Mouse (Mus musculus): Measurements from ENCODE around the gene Spon1.

Spon1 gene

DNA sequence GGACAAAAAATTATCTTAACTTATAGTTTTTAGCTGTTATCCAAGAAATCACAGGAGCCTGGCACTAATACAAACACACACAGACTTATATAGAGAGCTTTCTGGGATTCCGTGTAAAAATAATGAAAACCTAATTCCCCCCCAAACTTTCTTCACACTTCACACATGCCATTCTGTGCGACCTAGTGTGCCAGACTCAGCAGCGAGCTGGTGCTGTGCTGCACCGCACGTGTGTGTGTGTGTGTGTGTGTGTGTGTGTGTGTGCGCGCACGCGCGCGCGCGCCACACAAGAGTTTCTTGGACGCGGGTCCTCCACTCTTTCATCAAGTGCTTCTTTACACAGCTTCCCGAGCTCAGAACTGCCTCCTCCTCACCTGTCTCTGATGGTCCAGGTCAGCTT, 292.4 kb downstream of the Spon1 start:
- DNase-seq (ENCODE audit: low read depth, low spot score) = no peak

DNA sequence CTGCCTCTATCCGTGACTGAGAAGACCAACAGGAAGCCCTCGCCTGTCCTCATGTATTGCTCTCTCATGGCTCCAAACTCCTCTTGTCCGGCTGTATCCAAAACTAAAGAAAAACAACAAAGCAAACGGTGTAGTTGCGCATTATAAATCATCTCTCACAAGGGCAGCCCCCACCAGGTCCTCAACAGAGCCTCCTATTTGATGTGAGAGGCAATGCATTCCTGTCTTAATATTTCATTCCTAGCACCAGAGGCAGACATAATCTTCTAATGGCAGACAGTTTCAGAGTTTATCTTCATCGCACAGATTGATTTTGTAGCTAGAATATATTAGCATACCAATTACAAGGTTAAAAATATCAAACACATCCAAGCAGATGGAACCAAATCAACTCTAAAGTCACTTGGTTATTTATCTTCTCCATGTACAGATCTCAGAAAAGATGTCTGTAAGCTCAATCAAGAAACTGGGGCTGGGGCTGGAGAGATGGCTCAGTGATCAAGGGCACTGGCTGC, 293.2 kb downstream of the Spon1 start:
- no peak for DNase-seq (ENCODE audit: low read depth, low spot score)

DNA sequence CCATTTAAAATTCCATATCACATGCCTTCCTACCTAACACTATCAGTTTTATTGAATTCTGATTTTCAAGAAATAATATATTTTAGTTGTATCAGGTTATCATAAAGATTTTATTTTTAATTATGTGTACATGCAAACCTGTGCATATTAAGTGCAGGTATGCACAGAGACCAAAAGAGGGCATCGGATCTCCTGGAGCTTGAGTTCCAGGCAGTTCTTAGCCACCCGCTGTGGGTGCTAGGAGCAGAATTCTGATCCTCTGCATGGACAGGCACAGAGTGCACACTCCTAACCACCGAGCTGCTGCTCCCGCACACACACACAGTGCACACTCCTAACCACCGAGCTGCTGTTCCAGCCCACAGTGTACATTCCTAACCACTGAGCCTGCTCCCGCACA, 294.6 kb downstream of the Spon1 start:
- DNase-seq (ENCODE audit: low read depth, low spot score) = no peak

DNA sequence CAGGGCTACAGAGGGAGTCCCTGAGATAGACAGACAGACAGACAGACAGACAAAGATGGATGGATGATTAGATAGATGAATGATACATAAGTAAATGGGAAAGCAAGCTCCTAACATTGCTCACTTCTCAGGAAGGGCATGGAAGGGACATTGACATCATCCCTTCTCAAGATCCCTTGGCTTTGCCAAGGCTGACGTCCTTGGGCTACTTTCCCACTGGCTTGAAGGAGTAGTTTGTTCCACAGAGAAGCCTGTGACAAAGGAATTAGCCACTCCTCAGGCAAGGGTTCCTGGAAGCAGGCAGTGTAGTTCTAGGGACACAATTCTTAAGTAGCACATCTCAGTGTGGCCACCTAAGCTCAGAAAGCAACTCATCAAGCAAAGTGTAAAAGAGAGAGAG, 296.7 kb downstream of the Spon1 start:
- DNase-seq (ENCODE audit: low read depth, low spot score) = no peak

DNA sequence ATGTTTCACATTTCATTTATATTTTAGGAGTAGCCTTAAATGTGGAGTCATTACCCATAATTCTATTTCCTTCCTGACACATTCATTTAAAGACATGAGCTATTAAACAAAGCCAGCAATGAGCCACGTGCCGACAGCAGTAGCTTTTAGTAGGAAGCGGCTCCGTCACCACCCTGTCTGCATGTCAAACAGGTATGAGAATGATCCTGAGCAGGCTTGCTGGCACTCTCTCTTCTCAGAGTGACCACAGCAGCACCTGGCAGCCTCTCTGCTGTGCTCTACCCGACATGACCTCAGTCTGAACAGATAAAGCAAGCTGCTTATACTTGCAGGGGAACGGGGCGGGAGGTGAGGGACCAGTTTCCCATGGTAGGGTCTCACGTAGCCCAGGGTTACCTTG, 297.7 kb downstream of the Spon1 start:
- no peak for DNase-seq (ENCODE audit: low read depth, low spot score)

DNA sequence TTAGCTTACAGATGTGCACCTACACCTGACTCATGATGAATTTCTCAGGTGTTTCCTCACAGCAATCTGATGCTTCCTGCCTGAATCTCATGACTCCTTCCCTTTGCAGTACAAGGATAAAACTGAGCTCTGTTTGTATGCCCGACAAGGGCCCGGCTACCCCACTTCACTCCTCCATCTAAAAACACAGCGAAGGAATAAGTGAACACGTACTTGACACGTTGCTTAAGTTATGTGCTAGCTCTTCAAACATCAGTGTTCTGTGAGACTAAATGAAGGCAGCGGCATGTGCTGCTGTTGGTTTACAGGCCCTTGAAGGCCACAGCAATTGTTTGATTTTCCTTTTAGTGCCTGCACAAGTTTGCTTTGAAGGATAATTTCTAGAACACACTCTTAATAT, 298.2 kb downstream of the Spon1 start:
- no peak for DNase-seq (ENCODE audit: low read depth, low spot score)

DNA sequence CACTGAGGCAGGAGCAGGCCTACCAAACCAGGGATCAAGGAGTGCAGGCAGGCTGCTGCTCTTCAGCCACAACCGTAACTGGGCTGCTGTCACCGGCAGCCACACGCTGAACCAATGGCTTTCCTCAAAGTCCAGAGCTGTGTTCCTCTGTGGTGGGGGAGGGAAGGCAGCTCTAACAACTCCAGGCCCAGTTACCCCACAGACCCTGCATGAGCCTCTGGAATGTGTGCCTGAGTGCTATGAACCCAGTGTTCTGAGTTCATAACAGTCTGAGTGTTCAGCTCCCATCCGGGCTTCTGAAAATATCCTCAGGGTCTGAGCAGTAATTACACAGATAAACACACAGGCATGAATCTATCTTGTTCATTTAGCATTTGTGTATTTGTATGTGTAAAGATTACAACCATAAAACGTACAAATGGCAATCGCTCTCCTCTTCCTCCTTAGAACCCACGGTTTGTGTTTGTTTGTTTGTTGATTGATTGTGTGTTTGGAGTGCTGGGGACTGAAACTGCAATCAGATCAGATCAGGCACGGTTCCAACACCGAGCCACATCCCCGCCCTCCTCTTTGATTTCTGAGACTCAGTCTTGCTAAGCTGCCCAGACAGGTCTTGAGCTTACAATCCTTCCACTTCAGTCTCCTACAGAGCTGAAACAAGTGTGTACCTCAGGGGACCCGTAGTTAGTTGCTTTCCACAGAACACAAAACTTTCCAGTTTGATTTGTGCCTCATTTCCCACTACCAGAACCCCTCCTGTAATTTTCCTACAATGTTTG, 299.8 kb downstream of the Spon1 start:
- DNase-seq (ENCODE audit: low read depth, low spot score) = no peak

DNA sequence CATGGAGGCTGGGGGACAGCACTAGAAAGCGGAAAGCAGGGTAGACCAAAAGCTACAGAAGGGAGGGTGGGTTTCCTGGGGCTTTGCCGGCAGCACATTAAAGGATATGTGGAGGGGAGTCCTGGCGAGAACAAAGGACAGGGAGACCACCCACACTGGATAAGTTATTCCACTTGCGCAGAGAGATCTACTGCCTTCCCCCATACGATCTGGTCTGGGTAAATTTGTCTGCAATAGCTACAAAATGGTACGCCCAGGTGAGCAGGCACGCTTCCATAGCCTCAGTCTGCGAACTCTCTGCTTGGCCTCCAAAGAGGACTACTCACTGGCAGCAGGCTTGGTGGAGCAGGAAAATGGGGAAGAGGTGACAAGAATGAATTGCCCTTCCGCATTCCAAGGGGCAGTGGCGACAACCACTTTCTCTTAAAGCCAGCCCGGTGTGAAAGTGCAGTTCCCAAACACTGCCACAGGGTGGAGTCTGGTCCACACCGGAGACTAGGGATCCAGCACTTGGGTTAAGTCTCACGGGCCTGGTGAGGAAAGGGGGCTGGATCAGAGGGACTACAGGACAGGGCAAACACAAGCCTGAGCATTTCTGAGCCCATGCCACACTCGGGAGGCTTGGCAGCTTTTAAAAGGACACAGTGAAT, 300.9 kb downstream of the Spon1 start:
- DNase-seq (ENCODE audit: low read depth, low spot score) = peak; percentile 88

DNA sequence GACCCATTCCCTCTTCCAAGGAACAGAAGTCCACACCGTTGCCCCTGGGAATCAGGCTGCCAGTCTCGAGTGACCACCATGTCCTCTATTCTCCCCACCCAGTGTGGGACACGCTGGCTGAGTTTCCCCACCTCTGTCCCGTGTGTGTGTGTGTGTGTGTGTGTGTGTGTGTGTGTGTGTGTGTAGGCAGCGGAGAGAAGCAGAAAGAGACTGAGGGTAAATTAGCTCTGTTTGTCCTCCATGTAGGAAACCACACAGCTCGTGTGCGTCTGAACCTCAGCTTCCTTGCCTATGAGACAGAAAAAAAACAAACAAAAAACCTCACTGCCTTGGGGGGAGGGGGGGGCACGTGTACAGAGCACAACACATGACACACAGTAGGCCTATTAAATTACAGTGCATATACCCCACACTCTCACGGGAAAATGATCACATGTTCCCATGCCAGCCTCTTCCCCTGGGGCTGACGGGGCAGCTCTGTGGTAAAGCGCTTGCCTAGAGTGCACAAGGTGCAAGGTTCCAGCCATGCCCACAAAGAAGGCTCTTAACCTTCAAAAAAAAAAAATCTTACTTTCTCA, 303.2 kb downstream of the Spon1 start:
- DNase-seq (ENCODE audit: low read depth, low spot score) = peak; percentile 84

DNA sequence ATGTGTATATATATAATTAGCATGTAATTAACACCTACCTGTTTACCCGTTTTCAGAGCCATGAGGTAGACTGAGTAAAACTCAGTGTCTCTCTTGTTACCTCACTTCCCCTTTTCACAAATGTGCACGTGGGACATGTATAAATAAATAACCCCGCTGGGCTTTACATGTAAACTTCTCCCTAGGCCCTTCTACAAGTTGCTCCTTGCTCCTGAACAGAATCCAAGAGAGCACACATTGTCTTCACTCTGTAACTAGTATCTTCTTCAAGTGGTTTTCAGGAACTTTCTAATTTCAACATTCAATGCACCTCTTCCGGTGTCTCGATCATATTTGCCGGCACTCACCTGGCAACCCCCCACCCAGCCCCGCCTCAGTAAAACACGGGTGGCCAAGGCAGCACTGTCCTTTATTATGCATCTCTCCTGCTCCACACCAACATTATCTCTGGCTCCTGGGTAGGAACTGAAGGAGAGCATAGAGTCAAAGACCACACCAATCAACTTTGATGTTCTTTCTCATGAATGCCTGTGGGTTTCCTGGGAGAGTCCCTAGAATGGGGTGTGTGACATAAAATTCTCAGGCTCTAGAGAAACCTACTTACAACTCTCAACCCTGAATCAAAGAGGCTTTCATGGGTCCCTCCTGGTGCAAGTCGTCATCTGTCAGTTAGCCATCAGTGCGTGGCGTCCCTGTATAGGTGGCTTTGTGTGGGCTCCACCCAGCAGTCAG, 304.1 kb downstream of the Spon1 start:
- DNase-seq (ENCODE audit: low read depth, low spot score) = peak; percentile 71

DNA sequence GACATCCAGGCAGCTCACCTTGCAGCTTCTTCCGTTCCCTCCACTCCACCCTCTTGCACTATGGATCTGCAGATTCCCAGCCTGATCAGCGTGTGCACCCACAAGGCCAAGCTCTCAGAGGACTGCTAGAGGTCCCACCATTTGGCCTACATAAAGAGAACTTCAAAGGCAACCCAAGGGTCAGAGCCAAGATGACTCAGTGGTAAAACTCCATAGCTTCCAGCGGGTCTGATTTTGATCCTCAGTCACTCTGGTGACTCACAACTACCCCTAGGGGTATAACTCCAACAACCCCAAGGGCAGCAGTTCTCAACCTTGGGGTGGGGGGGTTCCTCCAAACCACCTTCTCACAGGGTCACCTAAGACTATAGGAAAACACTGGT, 304.7 kb downstream of the Spon1 start:
- no peak for DNase-seq (ENCODE audit: low read depth, low spot score)

DNA sequence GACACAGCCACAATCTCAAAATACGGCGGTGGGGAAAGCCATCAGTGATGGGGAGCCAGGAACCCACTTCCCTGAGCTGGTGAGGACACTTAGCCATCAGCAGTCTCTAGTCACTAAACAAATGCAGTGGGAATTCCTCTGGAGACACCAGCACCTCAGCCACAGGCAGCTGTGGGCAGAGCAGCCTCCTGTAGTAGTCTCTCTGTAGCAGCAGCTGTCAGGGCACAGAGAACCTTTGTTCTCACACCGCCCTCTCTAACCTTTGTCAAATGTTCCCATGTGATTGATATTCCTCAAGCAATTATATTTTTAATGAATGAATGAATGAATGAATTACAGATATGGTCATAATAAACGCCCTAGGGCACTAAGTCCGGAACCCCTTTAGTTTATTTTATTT, 305.6 kb downstream of the Spon1 start:
- DNase-seq (ENCODE audit: low read depth, low spot score) = no peak

DNA sequence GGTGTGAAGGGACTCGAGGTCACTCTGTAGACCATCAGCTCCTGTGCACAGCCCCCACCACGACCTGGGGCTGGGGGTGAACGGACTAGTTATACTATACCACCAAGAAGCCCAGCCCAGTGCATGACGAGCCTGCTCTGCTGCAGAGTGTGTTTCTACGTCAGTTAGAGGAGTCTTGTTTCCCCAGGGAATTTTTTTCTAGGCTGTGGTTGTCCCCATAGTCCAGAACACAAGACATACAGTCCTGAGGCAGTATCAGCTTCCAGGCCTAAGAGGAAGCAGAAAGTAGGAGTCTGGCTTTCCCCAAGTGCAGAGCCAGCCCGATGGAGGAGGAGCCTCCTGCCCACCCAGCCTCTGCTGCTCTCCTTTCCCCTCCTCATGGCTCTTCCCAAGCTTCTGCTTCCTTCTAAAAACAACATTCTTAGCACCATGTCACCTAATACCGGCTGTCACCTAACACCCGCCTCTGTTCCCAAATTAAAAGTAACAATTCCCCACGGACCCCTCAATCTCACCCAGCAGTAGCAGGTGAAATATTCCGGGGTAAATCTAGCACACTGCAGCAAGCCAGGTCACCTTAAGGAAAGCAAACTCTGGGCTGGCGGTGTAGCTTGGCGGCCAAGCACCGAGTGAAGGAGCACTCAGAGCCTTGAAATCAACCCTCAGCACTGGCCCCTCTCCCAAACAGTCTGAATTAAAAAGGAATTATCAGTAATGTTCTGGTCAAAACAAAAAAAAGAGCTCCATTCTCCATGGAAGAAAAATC, 306.2 kb downstream of the Spon1 start:
- DNase-seq (ENCODE audit: low read depth, low spot score) = no peak

DNA sequence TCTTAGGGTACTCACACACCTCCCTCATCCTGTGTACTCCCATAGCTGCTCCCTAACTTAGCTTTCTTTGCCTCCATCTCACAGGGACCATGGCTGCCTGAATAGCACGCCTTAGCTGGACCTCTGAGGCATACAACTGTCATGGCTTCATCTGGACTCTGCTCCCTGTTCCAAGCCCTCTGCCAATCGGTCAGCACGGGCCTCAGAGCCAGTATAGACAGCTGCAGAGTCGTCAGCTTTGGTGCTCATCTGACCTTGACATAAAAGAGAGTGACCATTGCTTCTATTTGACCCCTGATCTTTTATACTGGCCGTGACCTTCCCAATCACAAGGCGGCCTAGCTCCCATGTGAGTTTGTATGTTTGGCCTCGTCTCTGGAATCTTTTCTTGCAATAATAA, 308.3 kb downstream of the Spon1 start:
- DNase-seq (ENCODE audit: low read depth, low spot score) = no peak

DNA sequence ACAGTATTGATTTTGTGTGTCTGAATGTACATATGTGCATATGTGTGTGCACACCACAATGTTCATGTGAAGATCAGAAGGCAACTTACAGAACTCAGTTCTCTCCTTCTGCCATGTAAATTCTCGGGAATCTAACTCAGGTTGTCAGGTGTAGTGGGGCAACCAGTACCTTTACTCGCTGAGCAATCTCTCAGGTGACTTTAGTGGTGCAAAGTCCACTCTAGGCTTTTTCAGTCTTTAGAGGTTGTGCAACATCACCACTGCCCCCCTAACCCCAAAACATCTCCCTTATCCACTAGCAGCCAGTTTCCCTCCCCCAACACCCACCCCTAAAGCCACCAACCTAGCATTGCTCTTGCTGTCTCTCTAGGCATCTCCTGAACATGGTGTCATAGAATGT, 308.8 kb downstream of the Spon1 start:
- no peak for DNase-seq (ENCODE audit: low read depth, low spot score)

DNA sequence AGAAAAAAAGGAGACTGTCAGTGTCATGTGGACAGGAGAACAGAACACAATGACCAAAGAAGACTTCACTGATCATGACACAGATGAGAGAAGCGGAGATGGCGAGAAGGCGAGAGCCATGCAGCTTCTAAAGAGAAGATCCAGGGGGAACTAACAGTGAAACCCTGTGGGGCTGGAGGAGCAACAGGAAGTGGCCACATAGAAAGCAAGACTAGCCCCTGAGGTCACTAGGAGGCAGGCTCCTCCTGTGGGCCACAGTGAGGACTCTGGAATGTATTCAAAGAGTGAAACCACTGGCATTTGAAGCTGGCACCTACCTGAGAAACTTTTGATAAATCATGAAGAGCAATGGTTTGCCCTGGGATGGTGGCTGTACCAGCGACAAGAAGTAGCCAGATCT, 313.5 kb downstream of the Spon1 start:
- DNase-seq (ENCODE audit: low read depth, low spot score) = no peak

DNA sequence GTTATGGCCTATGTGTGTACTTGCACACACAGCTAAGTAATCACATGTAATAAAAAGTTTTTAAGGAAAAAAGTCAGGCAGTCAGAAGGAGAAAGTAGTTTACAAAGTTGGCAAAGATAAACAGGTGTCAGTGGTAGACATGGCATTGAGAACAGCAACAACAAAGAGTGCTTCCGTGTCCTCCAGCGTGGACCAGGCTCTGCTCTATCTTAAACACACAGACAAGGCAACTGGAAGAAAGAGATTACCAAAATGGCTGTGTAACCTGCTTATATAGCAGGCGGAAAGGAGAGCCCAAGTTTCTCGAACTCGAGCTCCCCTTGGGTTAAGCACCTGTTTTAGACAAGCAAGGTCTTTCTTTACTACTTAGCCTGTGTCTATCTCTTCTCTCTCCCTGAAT, 314.5 kb downstream of the Spon1 start:
- no peak for DNase-seq (ENCODE audit: low read depth, low spot score)

DNA sequence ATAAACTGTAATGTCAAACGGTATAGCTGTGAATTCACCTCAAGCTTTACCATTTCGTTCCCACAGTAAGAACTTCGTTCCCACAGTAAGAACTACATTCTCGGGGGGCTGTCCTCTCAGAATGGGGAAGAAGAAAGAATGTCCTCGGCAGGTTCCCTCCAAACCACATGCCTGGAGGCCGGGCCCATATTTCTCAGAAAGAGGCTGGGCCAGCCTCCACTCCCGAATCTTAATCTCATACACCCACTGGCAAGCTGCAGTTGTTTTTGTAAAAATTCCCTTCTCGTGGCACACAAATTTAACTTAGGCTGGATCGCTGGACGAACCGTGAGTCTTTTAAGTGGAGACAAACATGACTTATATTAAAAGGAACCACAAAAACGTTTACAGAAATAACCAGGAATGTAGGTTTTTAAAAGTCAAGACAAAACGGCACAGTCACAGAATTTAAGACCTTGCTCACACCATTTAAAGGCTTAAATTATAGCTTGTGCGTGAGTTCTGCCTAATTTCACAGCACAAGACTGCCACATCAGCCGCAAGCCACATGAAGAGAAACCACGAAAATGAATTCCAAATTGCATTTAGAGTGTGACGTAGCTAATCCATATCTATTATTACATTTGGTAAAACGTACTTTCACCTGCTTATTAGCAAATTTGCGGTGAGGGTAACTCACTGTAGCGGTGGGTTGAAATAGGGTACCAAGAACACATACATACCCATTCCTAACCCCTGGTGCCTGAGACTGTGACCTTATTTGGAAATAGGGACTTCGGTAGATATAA, 316.0 kb downstream of the Spon1 start:
- peak; percentile 35 for DNase-seq (ENCODE audit: low read depth, low spot score)

DNA sequence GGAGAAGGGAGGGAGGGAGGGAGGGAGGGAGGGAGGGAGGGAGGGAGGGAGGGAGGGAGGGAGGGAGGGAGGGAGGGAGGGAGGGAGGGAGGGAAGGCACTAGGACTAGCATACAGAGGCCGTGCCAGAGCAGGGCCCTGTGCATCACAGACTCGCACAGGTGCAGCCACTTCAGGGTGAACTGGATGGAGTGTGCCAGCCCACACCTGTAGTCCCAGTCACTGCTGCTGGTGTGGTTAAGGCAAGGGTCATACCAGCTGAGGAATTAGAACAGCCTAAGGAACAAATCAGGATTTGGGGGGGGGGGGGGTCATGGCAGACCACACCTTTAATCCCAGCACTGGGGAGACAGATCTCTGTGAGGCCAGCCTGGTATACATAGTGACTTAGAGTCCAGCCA, 317.3 kb downstream of the Spon1 start:
- no peak for DNase-seq (ENCODE audit: low read depth, low spot score)

DNA sequence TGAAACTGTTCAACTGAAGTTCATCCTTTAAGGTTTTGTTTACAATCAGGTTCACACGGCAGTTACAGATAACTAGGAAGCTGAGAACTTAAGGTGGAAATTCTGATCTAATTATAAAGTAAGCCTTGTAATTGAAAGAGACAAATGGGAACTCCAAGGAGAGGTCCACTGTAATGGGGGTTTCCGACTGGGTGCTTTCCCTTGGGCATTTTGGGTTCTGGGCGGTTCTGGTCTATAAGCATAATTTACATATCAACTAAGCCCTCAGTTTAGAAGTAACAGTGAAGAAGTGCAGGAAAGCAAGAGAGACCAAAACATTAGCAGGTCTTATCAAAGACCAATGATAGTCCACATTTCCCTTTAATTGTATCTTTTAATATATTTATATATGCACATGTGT, 318.0 kb downstream of the Spon1 start:
- DNase-seq (ENCODE audit: low read depth, low spot score) = peak; percentile 60

All from CD4-positive, CD25-positive, alpha-beta regulatory T cell, adult 2 months (primary cell).